Mouse (Mus musculus): ENCODE results near the gene Ing4. TPM values are rescaled to one million over a fixed set of nuclear protein-coding genes. Genes with fewer than 3 reads are reported as not detected.
A peak's percentile ranks its signal among the peaks of the same experiment; 100 is the strongest.

Gene Ing4
- polyA plus RNA-seq, 1 experiment from 2014 or later, result 132 TPM

DNA sequence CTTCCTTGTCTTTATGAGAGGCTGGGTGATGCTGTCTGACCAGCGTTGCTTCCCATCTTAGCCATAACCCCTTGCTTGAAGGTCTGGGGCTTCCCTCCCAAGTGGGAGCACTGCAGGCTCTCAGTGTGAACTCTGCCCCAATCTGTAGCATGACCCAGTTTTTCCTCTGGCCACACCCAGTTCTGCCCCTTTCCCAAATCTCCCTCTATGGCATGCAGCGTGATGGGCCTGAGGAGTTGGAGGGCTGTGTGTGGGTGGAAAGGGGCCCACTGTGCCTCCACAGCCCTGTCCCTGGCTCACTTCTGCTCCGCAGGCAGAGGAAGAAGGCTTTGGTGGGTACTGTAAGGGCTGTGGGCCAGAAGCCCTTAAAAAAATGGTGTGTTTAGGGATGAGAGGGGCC is 59.0 kb downstream of the Ing4 start:
- DNase-seq, result no peak
- Histone ChIP-seq H3K27ac (replicated peaks; ENCODE audit: low read depth, low read length) (no peak overlapping the region), H3K4me2 (ENCODE audit: low read length) (peak overlapping the region; percentile 85), H3K4me3 (replicated peaks; ENCODE audit: low read depth, low read length) (peak overlapping the region; percentile 98), H3K27me3 (ENCODE audit: control insufficient read depth, insufficient read depth, low read length) (no peaks in the 10 kb centered on the region), H3K9ac (replicated peaks; ENCODE audit: low read length) (peak overlapping the region; percentile 92), H3K36me3 (ENCODE audit: control insufficient read depth, insufficient read depth, low read length) (peaks cover 59% of the 10 kb centered on the region), H3K9me3 (ENCODE audit: control insufficient read depth, low read length) (no peaks in the 10 kb centered on the region), H3K4me1 (ENCODE audit: control insufficient read depth, insufficient read depth, low read length) (peaks cover 33% of the 10 kb centered on the region)
- WGBS, result 65% methylated on average over 3 of the region's 3 CpGs
- no peak for ATAC-seq (ENCODE audit: low FRiP score, low TSS enrichment)

Small RNA genes within 50 kb of the gene (microRNA-seq; reads per million reads assigned to microRNA genes)
- gene Mir7045, result not detected

Other genes with a start within 250 kb of the Ing4 start
- 5.9 and 6.3 TPM in 2 replicates for gene Spsb2, start 231.1 kb upstream of the Ing4 start, polyA plus RNA-seq (2014; fragmentation: Nextera tagmentation; extraction: Ambion mirVana)
- gene Tpi1, start 225.5 kb upstream of the Ing4 start, polyA plus RNA-seq (2014; fragmentation: Nextera tagmentation; extraction: Ambion mirVana), result 343 and 349 TPM in 2 replicates
- 184 and 191 TPM in 2 replicates for gene Usp5, start 210.3 kb upstream of the Ing4 start, polyA plus RNA-seq (2014; fragmentation: Nextera tagmentation; extraction: Ambion mirVana)
- 25.0 and 43.7 TPM in 2 replicates for gene Cdca3, start 210.2 kb upstream of the Ing4 start, polyA plus RNA-seq (2014; fragmentation: Nextera tagmentation; extraction: Ambion mirVana)
- gene Gnb3, start 199.5 kb upstream of the Ing4 start, polyA plus RNA-seq (2014; fragmentation: Nextera tagmentation; extraction: Ambion mirVana), result 1.7 and 4.5 TPM in 2 replicates
- gene P3h3, start 182.0 kb upstream of the Ing4 start, polyA plus RNA-seq (2014; fragmentation: Nextera tagmentation; extraction: Ambion mirVana), result 13.9 and 15.7 TPM in 2 replicates
- gene Gpr162, start 175.8 kb upstream of the Ing4 start, polyA plus RNA-seq (2014; fragmentation: Nextera tagmentation; extraction: Ambion mirVana), result 14.7 and 34.9 TPM in 2 replicates
- gene Cd4, start 151.5 kb upstream of the Ing4 start, polyA plus RNA-seq (2014; fragmentation: Nextera tagmentation; extraction: Ambion mirVana), result 0.11 and 0.27 TPM in 2 replicates
- gene Lag3, start 128.1 kb upstream of the Ing4 start, polyA plus RNA-seq (2014; fragmentation: Nextera tagmentation; extraction: Ambion mirVana), result 3.3 and 3.5 TPM in 2 replicates
- gene Ptms, start 119.7 kb upstream of the Ing4 start, polyA plus RNA-seq (2014; fragmentation: Nextera tagmentation; extraction: Ambion mirVana), result 749 and 823 TPM in 2 replicates
- 535 and 570 TPM in 2 replicates for gene Mlf2, start 108.4 kb upstream of the Ing4 start, polyA plus RNA-seq (2014; fragmentation: Nextera tagmentation; extraction: Ambion mirVana)
- gene Cops7a, start 74.2 kb upstream of the Ing4 start, polyA plus RNA-seq (2014; fragmentation: Nextera tagmentation; extraction: Ambion mirVana), result 85.6 and 85.9 TPM in 2 replicates
- gene Pianp, start 43.1 kb upstream of the Ing4 start, polyA plus RNA-seq (2014; fragmentation: Nextera tagmentation; extraction: Ambion mirVana), result 43.2 and 57.1 TPM in 2 replicates
- 13.7 and 16.2 TPM in 2 replicates for gene Zfp384, start 30.6 kb upstream of the Ing4 start, polyA plus RNA-seq (2014; fragmentation: Nextera tagmentation; extraction: Ambion mirVana)
- 16.3 and 16.7 TPM in 2 replicates for gene Acrbp, start 9.9 kb downstream of the Ing4 start, polyA plus RNA-seq (2014; fragmentation: Nextera tagmentation; extraction: Ambion mirVana)
- 0.45 and 0.77 TPM in 2 replicates for gene Lpar5, start 28.2 kb downstream of the Ing4 start, polyA plus RNA-seq (2014; fragmentation: Nextera tagmentation; extraction: Ambion mirVana)
- gene Chd4, start 56.2 kb downstream of the Ing4 start, polyA plus RNA-seq (2014; fragmentation: Nextera tagmentation; extraction: Ambion mirVana), result 70.7 and 90.6 TPM in 2 replicates
- gene Nop2, start 92.1 kb downstream of the Ing4 start, polyA plus RNA-seq (2014; fragmentation: Nextera tagmentation; extraction: Ambion mirVana), result 42.7 and 46.3 TPM in 2 replicates
- 15.8 and 18.2 TPM in 2 replicates for gene Iffo1, start 105.5 kb downstream of the Ing4 start, polyA plus RNA-seq (2014; fragmentation: Nextera tagmentation; extraction: Ambion mirVana)
- gene Gapdh, start 126.7 kb downstream of the Ing4 start, polyA plus RNA-seq (2014; fragmentation: Nextera tagmentation; extraction: Ambion mirVana), result 1,501 and 1,547 TPM in 2 replicates
- 40.6 and 50.3 TPM in 2 replicates for gene Ncapd2, start 151.9 kb downstream of the Ing4 start, polyA plus RNA-seq (2014; fragmentation: Nextera tagmentation; extraction: Ambion mirVana)
- 128 and 141 TPM in 2 replicates for gene Mrpl51, start 152.0 kb downstream of the Ing4 start, polyA plus RNA-seq (2014; fragmentation: Nextera tagmentation; extraction: Ambion mirVana)
- 5.5 and 10.6 TPM in 2 replicates for gene Vamp1, start 175.8 kb downstream of the Ing4 start, polyA plus RNA-seq (2014; fragmentation: Nextera tagmentation; extraction: Ambion mirVana)
- 3.0 and 3.3 TPM in 2 replicates for gene Tapbpl, start 192.1 kb downstream of the Ing4 start, polyA plus RNA-seq (2014; fragmentation: Nextera tagmentation; extraction: Ambion mirVana)
- 1.1 and 1.9 TPM in 2 replicates for gene Cd27, start 197.2 kb downstream of the Ing4 start, polyA plus RNA-seq (2014; fragmentation: Nextera tagmentation; extraction: Ambion mirVana)
- not detected in 2 replicates for gene Tuba3a, start 246.3 kb downstream of the Ing4 start, polyA plus RNA-seq (2014; fragmentation: Nextera tagmentation; extraction: Ambion mirVana)

Data from midbrain, embryonic 14.5 days (tissue).